Mouse (Mus musculus) urinary bladder, postnatal 36 days (tissue): Measurements from ENCODE around the gene Ttc12.

Source experiments
- DNase-seq, 2 experiments: peaks; one replicate each; pipeline ENCODE4 v3.0.0; 2022; ENCODE audit warnings: low spot score in 2 of 2, mixed read lengths in 1 of 2

The Ttc12 gene

GRCm38 (mm10) chr9:49485892-49486311 lies at the start of gene Ttc12:
TSS of gene Ttc12 (minus strand) at chr9:49486225.
- peak; percentile 82 to 88 for DNase-seq

GRCm38 (mm10) chr9:49534958-49535357 lies 48.9 kb upstream of the Ttc12 start:
- no peak for DNase-seq

- no peak for DNase-seq
These were observed 48.0 kb upstream of the Ttc12 start for GRCm38 (mm10) chr9:49533912-49534491.

- no peak for DNase-seq
These were observed 47.4 kb upstream of the Ttc12 start for GRCm38 (mm10) chr9:49533455-49533854.

GRCm38 (mm10) chr9:49531833-49532232 lies 45.8 kb upstream of the Ttc12 start:
- no peak for DNase-seq

- no peak for DNase-seq
These were observed 45.2 kb upstream of the Ttc12 start for GRCm38 (mm10) chr9:49531257-49531656.

GRCm38 (mm10) chr9:49530739-49531138 lies 44.7 kb upstream of the Ttc12 start:
- DNase-seq = no peak

- DNase-seq = no peak
These were observed 43.4 kb upstream of the Ttc12 start for GRCm38 (mm10) chr9:49529366-49529959.

- DNase-seq = no peak
These were observed 42.9 kb upstream of the Ttc12 start for GRCm38 (mm10) chr9:49528943-49529342.

GRCm38 (mm10) chr9:49528026-49528425 lies 42.0 kb upstream of the Ttc12 start:
- no peak for DNase-seq

GRCm38 (mm10) chr9:49527340-49527739 lies 41.3 kb upstream of the Ttc12 start:
- DNase-seq = no peak

GRCm38 (mm10) chr9:49524721-49525120 lies 38.7 kb upstream of the Ttc12 start:
- DNase-seq = no peak

- DNase-seq = no peak
These were observed 37.9 kb upstream of the Ttc12 start for GRCm38 (mm10) chr9:49523881-49524280.

- DNase-seq = no peak
These were observed 28.3 kb upstream of the Ttc12 start for GRCm38 (mm10) chr9:49514306-49514705.

GRCm38 (mm10) chr9:49510666-49511065 lies 24.6 kb upstream of the Ttc12 start:
- no peak for DNase-seq

GRCm38 (mm10) chr9:49509628-49510027 lies 23.6 kb upstream of the Ttc12 start:
- DNase-seq = no peak

GRCm38 (mm10) chr9:49509094-49509493 lies 23.1 kb upstream of the Ttc12 start:
- no peak for DNase-seq

- peak in 1 of 2 experiments; percentile 12 for DNase-seq
These were observed 22.0 kb upstream of the Ttc12 start for GRCm38 (mm10) chr9:49507829-49508585.

GRCm38 (mm10) chr9:49504658-49505057 lies 18.6 kb upstream of the Ttc12 start:
- DNase-seq = no peak

- no peak for DNase-seq
These were observed 16.2 kb upstream of the Ttc12 start for GRCm38 (mm10) chr9:49502245-49502644.

GRCm38 (mm10) chr9:49499878-49500277 lies 13.9 kb upstream of the Ttc12 start:
- no peak for DNase-seq

- DNase-seq = peak; percentile 37 to 44
These were observed 8.1 kb upstream of the Ttc12 start for GRCm38 (mm10) chr9:49493979-49494649.
